Comparison of ENCODE assay signal across 9 mouse cellular contexts in genomic region chr2:47785848-47786247, GRCm38 (mm10).
DNase-seq lines count a peak whose midpoint lies in the region; ATAC-seq and TF ChIP-seq lines count a peak whose summit lies in the region.
"Had no signal": no experiment of that assay in that cellular context is flagged by ENCODE, and none has a peak within 500 bp of the region (broad histone marks: within the 10 kb centered on the region; RNA-seq: fewer than 3 reads in every experiment).

No protein-coding gene starts in this region.

- H3K9ac ChIP-seq in lung, postnatal 0 days (replicated peaks; ENCODE audit: low read depth), result no peak overlapping the region
- H3K9ac ChIP-seq: lung, embryonic 15.5 days had no signal

- H3K4me2 ChIP-seq in lung, postnatal 0 days (replicated peaks; ENCODE audit: low read depth, low read length), result no peak overlapping the region
- H3K4me2 ChIP-seq: lung, embryonic 15.5 days had no signal

- H3K4me3 ChIP-seq in heart, embryonic 10.5 days, result no peak overlapping the region
- no peak overlapping the region for H3K4me3 ChIP-seq in lung, postnatal 0 days (ENCODE audit: low read depth, low read length)
- H3K4me3 ChIP-seq: lung, embryonic 15.5 days had no signal

- H3K27me3 ChIP-seq in heart, embryonic 10.5 days (ENCODE audit: insufficient read depth, poor library complexity, severe bottlenecking), result no peaks in the 10 kb centered on the region
- no peaks in the 10 kb centered on the region for H3K27me3 ChIP-seq in lung, postnatal 0 days (replicated peaks; ENCODE audit: insufficient read depth, low read length)
- H3K27me3 ChIP-seq: lung, embryonic 15.5 days had no signal

- H3K36me3 ChIP-seq in heart, embryonic 10.5 days, result no peaks in the 10 kb centered on the region
- H3K36me3 ChIP-seq in lung, postnatal 0 days (ENCODE audit: insufficient read depth, low read length), result no peaks in the 10 kb centered on the region
- H3K36me3 ChIP-seq: lung, embryonic 15.5 days had no signal

- no peaks in the 10 kb centered on the region for H3K9me3 ChIP-seq in heart, embryonic 10.5 days
- H3K9me3 ChIP-seq in lung, postnatal 0 days (ENCODE audit: low read length), result no peaks in the 10 kb centered on the region
- H3K9me3 ChIP-seq: lung, embryonic 15.5 days had no signal

- no peak for TF ChIP-seq EP300 in lung, postnatal 0 days (IDR thresholded peaks at IDR 0.05)

- no peak overlapping the region for H3K27ac ChIP-seq in heart, embryonic 10.5 days
- no peak overlapping the region for H3K27ac ChIP-seq in lung, postnatal 0 days (ENCODE audit: low read length)
- H3K27ac ChIP-seq: lung, embryonic 15.5 days had no signal

- peak; percentile 54; the same call in 1 of the 2 replicates for ATAC-seq in lung, postnatal 0 days

- no peaks in the 10 kb centered on the region for H3K4me1 ChIP-seq in heart, embryonic 10.5 days
- H3K4me1 ChIP-seq in lung, postnatal 0 days (ENCODE audit: insufficient read depth, low read depth, low read length), result no peaks in the 10 kb centered on the region
- H3K4me1 ChIP-seq: lung, embryonic 15.5 days had no signal

- 12% methylated on average over 3 of the region's 3 CpGs for WGBS in heart, embryonic 10.5 days
- WGBS in lung, postnatal 0 days, result 8% methylated on average over 3 of the region's 3 CpGs

- peak; percentile 81 for TF ChIP-seq CTCF in lung, postnatal 0 days (IDR thresholded peaks at IDR 0.05)

- DNase-seq in heart, adult 18-20 months, result peak; percentile 6 to 63
- no peak for DNase-seq in heart, embryonic 10.5 days (ENCODE audit: low spot score)
- DNase-seq in CD4-positive, CD25-positive, alpha-beta regulatory T cell, adult 2 months (ENCODE audit: low read depth, low spot score), result peak; percentile 44
- peak; percentile 1 for DNase-seq in c-Kit-positive CD71-positive TER-119-negative erythroid progenitor cells, embryonic 14.5 days (ENCODE audit: low read depth)
- peak; percentile 49 to 75 for DNase-seq in frontal cortex, postnatal 36 days (ENCODE audit: low spot score in 2 of 2)
- peak; percentile 72 to 75 for DNase-seq in kidney, postnatal 4 days
- peak; percentile 80 for DNase-seq in lung, postnatal 0 days (ENCODE audit: low spot score)
- DNase-seq in telencephalon, adult 2 months (ENCODE audit: low read depth, low spot score), result peak; percentile 32
